Mouse (Mus musculus) left cerebral cortex, postnatal 4 days (tissue): ENCODE measurements around the gene Usp36. TPM values are rescaled to one million over a fixed set of nuclear protein-coding genes. Genes with fewer than 3 reads are reported as not detected.

Experiments
- DNase-seq: peaks from one replicate; pipeline ENCODE4 v3.0.0-alpha.2; 2022
- intact Hi-C: fragments of 180-260 bp; cut with DNase I; formaldehyde crosslinking; loops from one replicate; pipeline ENCODE4 v1.15.1; 2025
- total RNA-seq, 2 experiments: library from RNA; stranded (reverse); gene quantifications; 2 replicates each; pipeline ENCODE4 v1.2.3; 2021

Gene Usp36
- total RNA-seq, 2 experiments from 2014 or later: 27.3 to 30.2 TPM

DNA sequence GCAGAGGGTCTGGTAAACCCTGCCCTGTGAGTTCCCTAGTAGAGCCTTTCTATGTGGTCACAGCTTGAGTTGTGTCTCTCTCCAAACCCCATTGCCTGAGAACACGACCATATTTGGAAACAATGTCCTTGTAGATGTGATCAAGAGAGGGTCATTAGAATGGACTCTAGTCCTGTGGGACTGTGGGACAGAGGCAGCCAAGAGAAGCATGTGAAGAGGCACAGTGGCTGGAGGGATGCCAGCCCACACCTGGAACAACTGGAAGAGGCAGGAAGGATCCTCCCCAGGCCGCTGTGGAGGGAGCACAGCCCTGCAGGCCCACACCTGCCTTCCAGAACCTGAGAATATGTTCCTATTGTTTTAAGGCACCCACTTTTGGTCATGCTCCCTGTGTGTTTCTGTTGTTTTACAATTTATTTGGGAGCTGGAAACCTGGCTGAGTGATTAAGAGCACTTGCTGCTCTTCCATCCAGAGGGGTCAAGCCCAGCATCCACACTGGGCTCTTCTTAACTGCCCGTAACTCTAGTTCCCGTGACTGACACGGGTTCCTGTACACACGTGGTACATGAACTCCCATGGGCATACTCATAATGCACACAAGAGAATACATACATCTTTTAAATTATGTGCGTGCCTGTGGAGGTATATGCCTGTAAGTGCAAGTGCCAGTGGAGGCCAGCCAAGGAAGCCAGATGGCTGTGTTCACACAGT, 36.4 kb downstream of the Usp36 start:
- intact Hi-C loops: no loop called here
- DNase-seq: peak; percentile 41

GRCm38 (mm10) chr11:118249012-118249383, 41.0 kb downstream of the Usp36 start:
- DNase-seq: peak; percentile 47
- intact Hi-C loops: no loop called here

GRCm38 (mm10) chr11:118248150-118249011, 41.7 kb downstream of the Usp36 start, which contains the start of gene Cyth1:
Gene Cyth1, minus strand, starts transcription at chr11:118248592.
- DNase-seq: peak; percentile 99
- intact Hi-C loops: no loop called here

DNA sequence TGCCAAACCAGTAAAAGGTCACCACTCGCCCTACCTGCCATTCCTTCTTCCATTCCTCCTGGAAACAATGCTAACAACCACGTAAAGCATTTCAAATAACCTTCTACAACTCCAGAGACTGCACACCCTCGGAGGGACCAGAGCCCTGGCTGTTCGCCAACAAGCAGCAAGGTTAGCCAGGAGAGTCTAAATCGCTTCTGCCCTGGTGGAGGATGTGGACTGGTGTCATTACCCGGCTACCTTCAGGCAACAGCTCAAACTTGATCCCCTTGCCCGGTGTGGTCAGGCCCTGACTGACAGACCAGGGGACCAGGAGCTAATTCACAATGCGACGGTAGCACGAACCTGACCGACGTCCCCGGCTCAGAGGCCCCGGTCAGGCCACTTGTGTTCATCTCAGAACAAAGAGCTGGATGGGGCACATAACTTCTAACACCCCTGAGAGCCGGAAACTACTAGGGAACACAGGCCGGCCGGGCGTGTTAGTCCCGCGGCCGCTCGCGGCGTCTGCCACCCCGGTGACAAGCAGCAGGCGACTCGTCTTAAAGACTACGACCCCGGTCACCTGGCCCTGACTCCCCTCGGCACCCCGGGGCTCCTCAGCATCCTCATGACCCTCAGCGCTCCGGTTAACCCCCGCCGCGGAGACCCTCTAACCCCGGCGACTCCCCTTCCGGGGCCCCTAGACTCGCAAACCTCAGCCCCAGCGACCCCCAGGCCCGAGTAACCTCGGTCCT, 42.5 kb downstream of the Usp36 start:
- intact Hi-C loops: no loop called here
- DNase-seq: peak; percentile 66

DNA sequence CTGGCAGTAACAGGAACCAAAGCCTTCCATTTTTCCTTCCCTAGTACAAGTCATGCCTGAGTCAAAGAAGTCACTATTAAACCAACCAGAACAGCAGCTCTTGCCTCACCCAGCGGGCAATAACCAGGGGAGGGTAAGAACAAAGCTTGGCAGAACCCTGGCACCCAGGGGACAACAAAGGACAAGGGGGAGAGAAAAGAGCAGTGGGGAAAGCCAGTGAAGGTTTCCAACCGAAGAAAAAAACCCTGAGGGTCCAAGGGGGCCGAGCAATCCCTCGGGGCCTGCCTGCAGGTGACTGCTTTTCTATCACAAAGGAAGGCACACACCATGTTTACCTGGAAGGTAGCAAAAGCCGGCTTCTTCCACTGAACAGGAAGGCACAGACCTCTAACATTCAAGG, 43.3 kb downstream of the Usp36 start:
- intact Hi-C loops: no loop called here
- no peak for DNase-seq

DNA sequence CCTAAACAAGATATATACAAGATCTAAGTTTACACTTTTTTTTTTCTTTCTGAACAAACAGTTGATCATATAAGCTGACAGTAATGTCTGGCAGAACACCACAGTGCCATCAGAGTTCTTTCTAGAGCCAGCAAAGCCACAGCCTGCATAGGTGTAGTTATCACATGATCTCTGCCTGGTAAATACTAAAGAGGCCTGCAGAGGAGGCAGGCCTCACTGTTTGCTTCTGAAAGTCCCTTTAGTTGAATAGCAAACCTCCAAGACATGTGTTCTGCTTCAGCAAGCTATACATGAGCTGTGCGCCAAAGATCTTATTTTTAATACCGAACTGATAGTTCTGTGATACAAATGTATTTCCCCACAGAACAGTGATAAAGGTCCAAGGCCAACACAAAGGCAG, 44.9 kb downstream of the Usp36 start:
- no peak for DNase-seq
- intact Hi-C loops: no loop called here

GRCm38 (mm10) chr11:118243627-118244261, 46.3 kb downstream of the Usp36 start:
- intact Hi-C loops: no loop called here
- no peak for DNase-seq

DNA sequence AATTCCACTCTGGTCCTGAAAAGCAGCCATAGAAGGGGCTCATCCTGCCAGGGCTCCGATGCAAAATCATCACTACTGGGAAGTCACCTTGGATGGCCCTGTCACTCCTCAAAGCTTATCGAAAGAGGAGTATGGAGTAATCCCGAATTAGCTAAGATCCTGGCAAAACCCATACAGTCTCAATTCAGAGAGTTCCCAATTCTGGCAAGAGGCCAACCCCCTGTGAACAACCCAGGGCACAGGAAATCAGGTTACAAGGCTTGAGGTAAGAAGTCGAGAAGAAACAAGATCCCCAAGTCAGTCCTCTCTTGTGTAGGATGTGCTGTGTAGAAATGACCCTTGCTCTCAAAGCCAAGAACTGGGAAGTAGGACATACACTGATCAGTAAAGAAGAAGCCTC, 47.5 kb downstream of the Usp36 start:
- peak; percentile 40 for DNase-seq
- intact Hi-C loops: no loop called here

- intact Hi-C loops: no loop called here
- no peak for DNase-seq
Observed at GRCm38 (mm10) chr11:118240388-118240787, 49.7 kb downstream of the Usp36 start.

GRCm38 (mm10) chr11:118239281-118240198, 50.5 kb downstream of the Usp36 start:
- no peak for DNase-seq
- intact Hi-C loops: no loop called here

- intact Hi-C loops: no loop called here
- no peak for DNase-seq
Observed at GRCm38 (mm10) chr11:118236520-118237190, 53.4 kb downstream of the Usp36 start.

- intact Hi-C loops: no loop called here
- DNase-seq: no peak
Observed at GRCm38 (mm10) chr11:118234929-118235328, 55.1 kb downstream of the Usp36 start.

DNA sequence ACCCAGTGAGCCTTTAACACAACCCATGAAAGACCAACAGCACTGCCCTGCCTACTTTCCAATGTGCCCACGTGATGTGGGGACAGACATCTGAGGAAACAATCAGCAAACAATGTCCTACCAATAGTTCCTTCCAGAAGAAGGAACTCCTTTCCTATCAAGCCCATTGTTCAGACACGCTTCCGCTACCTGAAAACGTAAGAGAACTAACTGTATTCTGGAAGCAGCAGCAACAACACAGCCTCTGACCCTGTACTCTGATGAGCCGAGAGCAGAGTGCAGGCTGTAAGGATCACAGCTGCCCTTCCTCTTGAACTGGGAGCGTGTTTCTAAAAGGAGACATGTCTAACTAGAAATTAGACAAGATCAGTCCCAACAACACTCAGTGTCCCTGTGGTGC, 55.5 kb downstream of the Usp36 start:
- no peak for DNase-seq
- intact Hi-C loops: no loop called here

DNA sequence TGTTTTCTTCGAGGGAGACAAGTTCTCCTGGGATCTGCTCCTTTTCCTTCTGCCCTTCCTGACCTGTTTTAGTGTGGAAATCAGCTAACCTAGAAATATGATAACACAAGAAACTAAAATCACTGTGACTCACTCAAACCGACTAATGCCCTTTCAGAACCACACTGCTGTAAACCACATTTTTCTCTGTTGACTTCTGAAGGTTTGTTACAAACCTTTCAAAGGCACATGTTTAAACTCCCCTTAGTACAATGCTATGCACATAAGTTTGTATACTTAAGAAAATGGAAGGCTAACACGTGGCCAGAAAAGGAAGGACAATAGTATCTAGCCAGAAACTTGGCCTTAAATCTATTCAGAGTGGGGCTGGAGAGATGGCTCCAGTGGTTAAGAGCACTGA, 56.1 kb downstream of the Usp36 start:
- intact Hi-C loops: no loop called here
- no peak for DNase-seq

- DNase-seq: peak; percentile 64
- intact Hi-C loops: no loop called here
Observed at GRCm38 (mm10) chr11:118232314-118232831, 57.7 kb downstream of the Usp36 start.

GRCm38 (mm10) chr11:118229941-118230340, 60.1 kb downstream of the Usp36 start:
- no peak for DNase-seq
- intact Hi-C loops: loop anchor here (10.0 kb wide), 1 partner anchor 355 kb away; the partner anchor contains the start of gene Tha1

DNA sequence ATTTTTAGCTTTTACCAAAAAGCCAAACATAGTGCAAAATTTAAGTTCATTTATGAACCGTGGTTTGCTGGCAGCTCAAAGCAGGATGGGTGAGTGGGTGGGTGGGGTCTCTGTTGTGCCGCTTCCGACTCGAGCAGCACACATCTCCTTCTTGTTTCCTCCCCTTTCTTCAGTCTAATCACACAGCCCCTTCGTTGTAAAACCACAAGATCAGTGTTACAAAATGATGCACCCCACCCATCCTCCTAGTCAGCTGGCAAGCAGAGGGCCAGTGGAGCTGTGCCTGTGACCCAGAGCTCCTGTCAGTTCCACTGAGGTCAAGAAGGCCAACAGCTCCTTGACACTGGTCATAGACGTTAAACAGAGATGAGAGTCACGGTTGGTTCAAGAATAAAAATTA, 62.4 kb downstream of the Usp36 start:
- DNase-seq: no peak

DNA sequence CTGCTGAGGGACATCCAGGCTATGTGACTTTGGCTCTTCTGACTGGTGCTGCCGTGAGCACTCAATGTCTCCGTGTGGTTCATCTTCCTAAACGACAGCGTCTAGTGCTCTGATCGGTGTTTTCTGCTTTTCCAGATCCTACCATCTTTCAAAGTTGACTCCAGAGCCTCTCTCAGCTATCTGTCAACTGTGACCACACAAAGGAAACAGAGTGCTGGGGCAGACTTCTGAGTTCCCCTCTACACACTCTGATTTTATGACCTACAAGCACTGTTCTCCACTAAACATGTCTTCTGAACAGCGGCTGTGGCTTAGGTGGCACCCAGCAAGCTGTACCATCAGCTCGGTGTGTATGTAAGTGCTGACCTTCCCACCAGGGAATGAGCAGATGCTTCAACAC, 63.2 kb downstream of the Usp36 start:
- no peak for DNase-seq
- intact Hi-C loops: loop anchor here (10.0 kb wide), 1 partner anchor 352 kb away; the partner anchor contains the start of gene Tha1

More for the DNA sequence above, 62.4 kb downstream of the Usp36 start:
- intact Hi-C loops: loop anchor here (10.0 kb wide), 1 partner anchor 353 kb away; the partner anchor contains the start of gene Tha1

- DNase-seq: no peak
- intact Hi-C loops: loop anchor here (10.0 kb wide), 1 partner anchor 351 kb away; the partner anchor contains the start of gene Tha1
Observed at GRCm38 (mm10) chr11:118225862-118226261, 64.2 kb downstream of the Usp36 start.
